Mouse (Mus musculus): Measurements from ENCODE around the gene 4930503B20Rik.

- TF ChIP-seq CTCF (IDR thresholded peaks at IDR 0.05; ENCODE audit: low read depth, low read length) (no peak), GATA1 (IDR thresholded peaks at IDR 0.05; ENCODE audit: borderline replicate concordance, low read length) (no peak)
These were observed 31.0 kb downstream of the 4930503B20Rik start for GRCm38 (mm10) chr3:146620101-146620500.
